ENCODE assay signal across 8 mouse cellular contexts in genomic region chr11:116554171-116554878, GRCm38 (mm10). TPM values are rescaled to one million over a fixed set of nuclear protein-coding genes. Genes with fewer than 3 reads are reported as not detected.
A peak's percentile ranks its signal among the peaks of the same experiment; 100 is the strongest.
DNase-seq lines count a peak whose midpoint lies in the region; ATAC-seq and TF ChIP-seq lines count a peak whose summit lies in the region.

No protein-coding gene starts in this region.

- ATAC-seq in heart, embryonic 14.5 days (ENCODE audit: insufficient number of reproducible peaks, insufficient read depth, low FRiP score, low read depth), result peak; percentile 58; the same call in 1 of the 2 replicates

- 10% methylated on average over 12 of the region's 12 CpGs for WGBS in heart, embryonic 14.5 days
- whole genome bisulfite sequencing in lung, adult 2 months, result 21% methylated on average over 12 of the region's 12 CpGs

- peak; percentile 60 for DNase-seq in adrenal gland, postnatal 14 days
- DNase-seq in adrenal gland, adult 18-20 months (ENCODE audit: low spot score in 2 of 2), result no peak
- no peak for DNase-seq in testis, postnatal 14 days (ENCODE audit: low spot score)
- peak; percentile 25 for DNase-seq in lung, adult 2 months
- DNase-seq in retina, postnatal 1 day, result peak; percentile 85
- DNase-seq in yolk sac, embryonic 10.5 days (ENCODE audit: low spot score), result no peak

- no peaks in the 10 kb centered on the region for H3K27me3 ChIP-seq in testis, adult 2 months (ENCODE audit: control insufficient read depth, insufficient read depth, low read length)
- H3K27me3 ChIP-seq in heart, embryonic 14.5 days (ENCODE audit: control insufficient read depth, insufficient read depth, low read length), result no peaks in the 10 kb centered on the region

- H3K9me3 ChIP-seq in heart, embryonic 14.5 days (ENCODE audit: control insufficient read depth, low read length), result no peaks in the 10 kb centered on the region

- H3K27ac ChIP-seq in testis, adult 2 months (ENCODE audit: control insufficient read depth, insufficient read depth, low read depth, low read length), result no peak overlapping the region
- peak overlapping the region; percentile 37 to 67 for H3K27ac ChIP-seq in heart, embryonic 14.5 days (replicated peaks in 1 of 2; ENCODE audit: control insufficient read depth in 1 of 2, insufficient read depth in 1 of 2, low read depth in 2 of 2, low read length in 2 of 2)

- peak; percentile 31; the same call in 1 of the 2 replicates for TF ChIP-seq CTCF in testis, adult 2 months (IDR thresholded peaks at IDR 0.05; ENCODE audit: control insufficient read depth, insufficient read depth, insufficient replicate concordance, low read depth, low read length)
- TF ChIP-seq CTCF in lung, adult 2 months (IDR thresholded peaks at IDR 0.05; ENCODE audit: insufficient read depth, low read length), result peak; percentile 78

- no peak for TF ChIP-seq POLR2A in testis, adult 2 months (IDR thresholded peaks at IDR 0.05; ENCODE audit: control insufficient read depth, low read depth, low read length)
- TF ChIP-seq POLR2A in lung, adult 2 months (IDR thresholded peaks at IDR 0.05; ENCODE audit: borderline replicate concordance, extremely low read depth, low read depth, low read length), result no peak

- H3K4me1 ChIP-seq in testis, adult 2 months (ENCODE audit: control insufficient read depth, insufficient read depth, low read length), result peaks cover 6% of the 10 kb centered on the region; the same call in 1 of the 2 replicates
- peaks cover 42 to 57% of the 10 kb centered on the region in 2 experiments for H3K4me1 ChIP-seq in heart, embryonic 14.5 days (ENCODE audit: control insufficient read depth in 2 of 2, insufficient read depth in 2 of 2, low read length in 2 of 2)
- peaks cover 10% of the 10 kb centered on the region for H3K4me1 ChIP-seq in lung, adult 2 months (ENCODE audit: control insufficient read depth, insufficient read depth, low read length)

- no peaks in the 10 kb centered on the region for H3K36me3 ChIP-seq in testis, adult 2 months (ENCODE audit: control insufficient read depth, insufficient read depth, low read length)
- H3K36me3 ChIP-seq in heart, embryonic 14.5 days (ENCODE audit: control insufficient read depth, insufficient read depth, low read length), result no peaks in the 10 kb centered on the region

- H3K4me2 ChIP-seq in heart, embryonic 14.5 days (ENCODE audit: low read length), result peak overlapping the region; percentile 20

- no peak overlapping the region for H3K4me3 ChIP-seq in testis, adult 2 months (ENCODE audit: control insufficient read depth, low read depth, low read length)
- no peak overlapping the region for H3K4me3 ChIP-seq in heart, embryonic 14.5 days (ENCODE audit: control insufficient read depth in 1 of 2, insufficient read depth in 1 of 2, low read depth in 1 of 2, low read length in 2 of 2)
- no peak overlapping the region for H3K4me3 ChIP-seq in lung, adult 2 months (replicated peaks; ENCODE audit: extremely low read depth, low read depth, low read length)

- no peak overlapping the region for H3K9ac ChIP-seq in heart, embryonic 14.5 days (ENCODE audit: low read length)

RNA-seq across cellular contexts. Expression of gene Sphk1, which starts 23.6 kb away (rescaled TPM):
- 2.3 and 3.5 TPM in 2 replicates for total RNA-seq in adrenal gland, postnatal 14 days (2021)
- total RNA-seq in adrenal gland, adult 18-20 months (2021), result 1 to 10 TPM; 1.9 to 2.5 TPM
- 3.3 and 4.2 TPM in 2 replicates for polyA plus RNA-seq in testis, adult 2 months (2012; rRNA removed)
- 2.3 and 2.5 TPM in 2 replicates for polyA plus RNA-seq in heart, embryonic 14.5 days (2014; fragmentation: Nextera tagmentation; extraction: Ambion mirVana)
- polyA plus RNA-seq in lung, adult 2 months (2012; rRNA removed), result 41.8 and 45.8 TPM in 2 replicates

RNA-seq across cellular contexts. Expression of gene Ube2o, which starts 26.9 kb away (rescaled TPM):
- total RNA-seq in adrenal gland, postnatal 14 days (2021), result 32.0 and 38.5 TPM in 2 replicates
- 10 to 100 TPM; 27.6 to 29.0 TPM for total RNA-seq in adrenal gland, adult 18-20 months (2021)
- polyA plus RNA-seq in testis, adult 2 months (2012; rRNA removed), result 31.6 and 34.8 TPM in 2 replicates
- polyA plus RNA-seq in heart, embryonic 14.5 days (2014; fragmentation: Nextera tagmentation; extraction: Ambion mirVana), result 14.4 and 17.1 TPM in 2 replicates
- 18.3 and 18.8 TPM in 2 replicates for polyA plus RNA-seq in lung, adult 2 months (2012; rRNA removed)

RNA-seq across cellular contexts. Expression of gene Aanat, which starts 31.9 kb away (rescaled TPM):
- total RNA-seq in adrenal gland, postnatal 14 days (2021), result not detected in 2 replicates
- total RNA-seq in adrenal gland, adult 18-20 months (2021), result not detected
- polyA plus RNA-seq in testis, adult 2 months (2012; rRNA removed), result 0.23 and 0.45 TPM in 2 replicates
- polyA plus RNA-seq in heart, embryonic 14.5 days (2014; fragmentation: Nextera tagmentation; extraction: Ambion mirVana), result 0.28 TPM in 1 of 2 replicates, not detected in the other
- 0.15 TPM in 1 of 2 replicates, not detected in the other for polyA plus RNA-seq in lung, adult 2 months (2012; rRNA removed)

Comparison
In these comparisons a context has a peak if more than half of its experiments do, and no peak if none do; other contexts are left out.
1. DNase-seq: peak in adrenal gland, postnatal 14 days (single experiment), lung, adult 2 months (single experiment) and retina, postnatal 1 day (single experiment); none in adrenal gland, adult 18-20 months (0 of 2), testis, postnatal 14 days (single experiment) and yolk sac, embryonic 10.5 days (single experiment).